Comparison of ENCODE assay signal across 24 mouse cellular contexts in the genomic region with DNA sequence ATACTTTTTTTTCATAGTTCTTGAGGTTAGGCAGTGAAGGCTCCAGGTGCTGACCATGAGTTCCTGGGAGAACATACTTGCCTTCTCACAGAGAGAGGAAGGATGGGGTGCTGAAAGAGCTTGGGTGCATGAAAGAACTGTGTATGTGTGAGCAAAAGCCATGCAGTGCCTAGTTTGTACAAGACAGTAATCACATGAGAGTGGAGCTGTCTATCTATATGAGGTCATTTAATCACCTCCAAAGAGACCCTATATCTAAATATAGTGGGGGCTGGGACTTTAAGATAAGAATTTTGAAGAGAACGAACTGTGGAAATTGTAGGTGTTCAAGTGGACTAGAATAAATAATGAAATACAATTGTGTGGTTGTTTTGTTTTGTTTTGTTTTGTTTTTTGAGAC. TPM values are rescaled to one million over a fixed set of nuclear protein-coding genes. Genes with fewer than 3 reads are reported as not detected.
DNase-seq lines count a peak whose midpoint lies in the region; ATAC-seq and TF ChIP-seq lines count a peak whose summit lies in the region.
"Had no signal": no experiment of that assay in that cellular context is flagged by ENCODE, and none has a peak within 500 bp of the region (broad histone marks: within the 10 kb centered on the region; RNA-seq: fewer than 3 reads in every experiment).

No protein-coding gene starts in this region.

- no peak overlapping the region for H3K4me3 ChIP-seq in MEL (ENCODE audit: control insufficient read depth in 1 of 2, insufficient read depth in 1 of 2, low read depth in 2 of 2, low read length in 2 of 2)
- no peak overlapping the region for H3K4me3 ChIP-seq in liver, embryonic 14.5 days (ENCODE audit: insufficient read depth in 1 of 2, low read depth in 2 of 2, low read length in 2 of 2)
- H3K4me3 ChIP-seq in cerebellum, adult 2 months (replicated peaks; ENCODE audit: insufficient read depth, low read depth, low read length), result no peak overlapping the region
- H3K4me3 ChIP-seq: embryonic facial prominence, embryonic 12.5 days; embryonic facial prominence, embryonic 15.5 days; erythroblast, embryonic 14.5 days; forebrain, embryonic 12.5 days; forebrain, embryonic 15.5 days; hindbrain, embryonic 12.5 days; hindbrain, embryonic 15.5 days; intestine, embryonic 15.5 days had no signal

- peaks cover 56% of the 10 kb centered on the region for H3K79me2 ChIP-seq in MEL (ENCODE audit: control insufficient read depth, insufficient read depth, low read length, poor library complexity)

- H3K9me3 ChIP-seq in MEL (replicated peaks; ENCODE audit: insufficient read depth, low read length), result no peaks in the 10 kb centered on the region
- H3K9me3 ChIP-seq in liver, embryonic 14.5 days (ENCODE audit: control insufficient read depth, low read length), result no peaks in the 10 kb centered on the region
- H3K9me3 ChIP-seq: embryonic facial prominence, embryonic 12.5 days; embryonic facial prominence, embryonic 15.5 days; forebrain, embryonic 12.5 days; forebrain, embryonic 15.5 days; hindbrain, embryonic 12.5 days; hindbrain, embryonic 15.5 days; intestine, embryonic 15.5 days had no signal

- TF ChIP-seq POLR2A in MEL (IDR thresholded peaks at IDR 0.05; ENCODE audit: control insufficient read depth in 1 of 2, insufficient read depth in 1 of 2, low read depth in 1 of 2, low read length in 2 of 2, poor library complexity in 1 of 2), result no peak
- no peak for TF ChIP-seq POLR2A in cerebellum, adult 2 months (IDR thresholded peaks at IDR 0.05; ENCODE audit: borderline replicate concordance, insufficient read depth, low read length)

- TF ChIP-seq RAD21 in MEL (IDR thresholded peaks at IDR 0.05; ENCODE audit: low read depth, low read length), result no peak

- peak; percentile 28 to 45; a peak in 2 of 4 replicates for TF ChIP-seq EP300 in MEL (IDR thresholded peaks at IDR 0.05; ENCODE audit: low read depth in 1 of 2, low read length in 2 of 2)
- TF ChIP-seq EP300 in liver, embryonic 14.5 days (IDR thresholded peaks at IDR 0.05; ENCODE audit: low read depth), result peak; percentile 31; the same call in 1 of the 2 replicates

- whole genome bisulfite sequencing in liver, embryonic 14.5 days (ENCODE audit: insufficient replicate concordance), result 8% methylated on average over 1 of the region's 1 CpGs
- WGBS in cerebellum, adult 2 months, result 86% methylated on average over 1 of the region's 1 CpGs

- peak overlapping the region; percentile 52 for H3K4me2 ChIP-seq in liver, embryonic 14.5 days (ENCODE audit: low read depth)
- H3K4me2 ChIP-seq: embryonic facial prominence, embryonic 12.5 days; embryonic facial prominence, embryonic 15.5 days; forebrain, embryonic 12.5 days; forebrain, embryonic 15.5 days; heart, embryonic 11.5 days; hindbrain, embryonic 12.5 days; hindbrain, embryonic 15.5 days; intestine, embryonic 15.5 days had no signal

- H3K9ac ChIP-seq in MEL (ENCODE audit: control insufficient read depth, low read depth, low read length, poor library complexity, severe bottlenecking), result no peak overlapping the region
- H3K9ac ChIP-seq in liver, embryonic 14.5 days (replicated peaks), result no peak overlapping the region; the same call in 1 of the 2 replicates
- H3K9ac ChIP-seq: embryonic facial prominence, embryonic 12.5 days; embryonic facial prominence, embryonic 15.5 days; forebrain, embryonic 12.5 days; forebrain, embryonic 15.5 days; hindbrain, embryonic 12.5 days; hindbrain, embryonic 15.5 days; intestine, embryonic 15.5 days had no signal

- peaks cover 13 to 14% of the 10 kb centered on the region in 2 experiments for H3K4me1 ChIP-seq in MEL (ENCODE audit: control insufficient read depth in 1 of 2, insufficient read depth in 2 of 2, low read length in 2 of 2)
- peaks cover 17 to 28% of the 10 kb centered on the region in 2 experiments for H3K4me1 ChIP-seq in liver, embryonic 14.5 days (replicated peaks; ENCODE audit: control insufficient read depth in 2 of 2, insufficient read depth in 2 of 2, low read length in 1 of 2)
- no peaks in the 10 kb centered on the region; the same call in 1 of the 2 replicates for H3K4me1 ChIP-seq in cerebellum, adult 2 months (ENCODE audit: control insufficient read depth, insufficient read depth, low read length)
- H3K4me1 ChIP-seq: forebrain, embryonic 12.5 days had no signal

- H3K36me3 ChIP-seq in MEL (ENCODE audit: control insufficient read depth in 1 of 2, insufficient read depth in 2 of 2, low read length in 2 of 2), result peaks cover 13 to 28% of the 10 kb centered on the region in 2 experiments
- no peaks in the 10 kb centered on the region for H3K36me3 ChIP-seq in liver, embryonic 14.5 days (replicated peaks; ENCODE audit: control insufficient read depth, insufficient read depth, low read depth)
- H3K36me3 ChIP-seq: embryonic facial prominence, embryonic 12.5 days; hindbrain, embryonic 12.5 days; hindbrain, embryonic 15.5 days; intestine, embryonic 15.5 days had no signal

- DNase-seq in MEL (ENCODE audit: low read depth, low spot score), result peak; percentile 23
- peak; percentile 25 for DNase-seq in c-Kit-positive CD71-positive TER-119-positive erythroid progenitor cells, embryonic 14.5 days (ENCODE audit: low spot score)
- DNase-seq in liver, embryonic 14.5 days (ENCODE audit: low read depth in 3 of 3, low spot score in 3 of 3), result no peak
- no peak for DNase-seq in layer of hippocampus, adult 9-10 months (ENCODE audit: low spot score)
- DNase-seq in cerebellum, adult 2 months, result no peak
- DNase-seq in thymus, postnatal 0 days (ENCODE audit: low spot score), result no peak
- DNase-seq: adrenal gland, adult 8-10 months; adrenal gland, postnatal 36 days; cerebellum, adult 11 months; cerebellum, adult 8-10 months; cerebellum, postnatal 14 days; gastrocnemius, postnatal 25 days had no signal

- no peak overlapping the region for H3K27ac ChIP-seq in MEL (ENCODE audit: control insufficient read depth, low read depth, low read length)
- no peak overlapping the region for H3K27ac ChIP-seq in liver, embryonic 14.5 days
- no peak overlapping the region for H3K27ac ChIP-seq in cerebellum, adult 2 months (ENCODE audit: insufficient read depth, low read length)
- H3K27ac ChIP-seq: embryonic facial prominence, embryonic 12.5 days; embryonic facial prominence, embryonic 15.5 days; forebrain, embryonic 12.5 days; forebrain, embryonic 15.5 days; hindbrain, embryonic 12.5 days; hindbrain, embryonic 15.5 days; intestine, embryonic 15.5 days had no signal

- H3K27me3 ChIP-seq in MEL (ENCODE audit: control insufficient read depth in 1 of 2, insufficient read depth in 2 of 2, low read length in 2 of 2), result no peaks in the 10 kb centered on the region
- no peaks in the 10 kb centered on the region for H3K27me3 ChIP-seq in liver, embryonic 14.5 days (ENCODE audit: control insufficient read depth, insufficient read depth, low read length)
- no peaks in the 10 kb centered on the region for H3K27me3 ChIP-seq in cerebellum, adult 2 months (ENCODE audit: control insufficient read depth, insufficient read depth, low read length)
- H3K27me3 ChIP-seq: embryonic facial prominence, embryonic 12.5 days; embryonic facial prominence, embryonic 15.5 days; forebrain, embryonic 12.5 days; forebrain, embryonic 15.5 days; hindbrain, embryonic 12.5 days; hindbrain, embryonic 15.5 days; intestine, embryonic 15.5 days had no signal

- no peak for TF ChIP-seq CTCF in MEL (IDR thresholded peaks at IDR 0.05 in 2 of 3, conservative IDR thresholded peaks at IDR 0.05 in 1 of 3; ENCODE audit: control insufficient read depth in 1 of 3, insufficient read depth in 1 of 3, low read depth in 2 of 3, low read length in 3 of 3, poor library complexity in 1 of 3, severe bottlenecking in 1 of 3)
- no peak for TF ChIP-seq CTCF in liver, embryonic 14.5 days (IDR thresholded peaks at IDR 0.05; ENCODE audit: low read depth)
- no peak for TF ChIP-seq CTCF in cerebellum, adult 2 months (IDR thresholded peaks at IDR 0.05; ENCODE audit: borderline replicate concordance, insufficient read depth, low read depth, low read length)

- ATAC-seq in liver, embryonic 14.5 days (ENCODE audit: insufficient read depth), result peak; percentile 69
- peak; percentile 51 for ATAC-seq in megakaryocyte progenitor cell, adult 5-6 weeks (replicated peaks; ENCODE audit: poor library complexity)
- ATAC-seq: activated CD4-positive, CD25-positive, alpha-beta regulatory T cell, adult 4 months; CD4-positive, CD25-positive, alpha-beta regulatory T cell, adult 4 months; forebrain, embryonic 15.5 days; intestine, embryonic 15.5 days had no signal

TF ChIP-seq in MEL, 35 proteins besides CTCF, POLR2A, EP300 and RAD21:
- TF ChIP-seq ETS1 (IDR thresholded peaks at IDR 0.05; ENCODE audit: low read depth, low read length) (0 out of 2 replicates have a peak, but pooled peaks have one; percentile 11), USF1 (IDR thresholded peaks at IDR 0.05; ENCODE audit: low read depth, low read length) (no peak), GATA1 (IDR thresholded peaks at IDR 0.05; ENCODE audit: low read depth, low read length) (peak; percentile 49; the same call in 1 of the 2 replicates)

RNA-seq across cellular contexts. Expression of gene Scaf8, which starts 25.3 kb away (rescaled TPM):
- total RNA-seq in MEL (2012; rRNA removed), result 14.4 and 14.8 TPM in 2 replicates
- polyA plus RNA-seq in MEL (2012; ENCODE audit: insufficient read depth in 1 of 2, insufficient read length in 2 of 2, low read depth in 1 of 2, low replicate concordance in 2 of 2, missing spikeins in 1 of 2), result 10 to 100 TPM in 1 of 2 experiments, not detected in 1; 24.6 TPM
- 7.4 and 10.1 TPM in 2 replicates for polyA plus RNA-seq in liver, embryonic 14.5 days (2012; rRNA removed)
- 8.2 and 8.8 TPM in 2 replicates for polyA plus RNA-seq in liver, embryonic 14.5 days (2014; fragmentation: Nextera tagmentation; extraction: Ambion mirVana)
- 35.9 and 37.9 TPM in 2 replicates for total RNA-seq in megakaryocyte progenitor cell, adult 5-6 weeks (2015)
- 30.2 and 35.3 TPM in 2 replicates for total RNA-seq in megakaryocyte progenitor cell, adult 5-6 weeks (2017)
- 35.1 and 40.5 TPM in 2 replicates for polyA plus RNA-seq in cerebellum, adult 2 months (2012; rRNA removed)
- polyA plus RNA-seq in thymus, postnatal 0 days (2015; fragmentation: Nextera tagmentation; extraction: Ambion mirVana), result 19.1 and 19.2 TPM in 2 replicates

Comparison
In these comparisons a context has a peak if more than half of its experiments do, and no peak if none do; other contexts are left out.
1. DNase-seq: peak in MEL (single experiment) and c-Kit-positive CD71-positive TER-119-positive erythroid progenitor cells, embryonic 14.5 days (single experiment); none in liver, embryonic 14.5 days (0 of 3), layer of hippocampus, adult 9-10 months (single experiment), cerebellum, adult 2 months (0 of 2) and thymus, postnatal 0 days (single experiment).